Mouse (Mus musculus) central nervous system, embryonic 18 days (tissue): ENCODE results near the gene Olfr284. TPM values are rescaled to one million over a fixed set of nuclear protein-coding genes. Genes with fewer than 3 reads are reported as not detected.

Experiments
- polyA plus RNA-seq: library from polyadenylated mRNA; depleted of rRNA; stranded (reverse); fragments of >200 nt; gene quantifications from 2 replicates; pipeline ENCODE4 v1.2.3, GENCODE M21; 2012; rRNA removed

Gene Olfr284
- not detected in 2 replicates for polyA plus RNA-seq

DNA sequence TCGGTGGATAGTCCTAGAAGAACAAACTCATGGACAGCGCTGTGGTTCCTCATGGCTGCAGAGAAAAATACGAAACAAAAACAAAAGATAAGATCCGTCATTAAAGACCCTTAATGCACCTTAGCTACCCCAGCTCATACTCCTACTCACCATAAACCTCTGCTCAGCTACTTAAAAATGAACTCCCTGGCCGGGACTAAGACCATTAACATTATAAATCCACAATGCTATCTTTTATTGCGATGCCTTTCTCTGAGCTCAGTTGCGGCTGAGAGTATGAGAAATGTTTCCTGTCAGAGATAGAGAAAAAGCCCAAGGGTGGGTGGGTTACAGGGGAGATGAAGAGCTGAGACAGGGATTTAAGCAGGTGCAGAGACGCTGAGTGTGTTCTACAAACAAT, at the start of gene Olfr284:
Gene Olfr284 (minus strand): TSS at position 101 of the 400 bp plus-strand sequence.

DNA sequence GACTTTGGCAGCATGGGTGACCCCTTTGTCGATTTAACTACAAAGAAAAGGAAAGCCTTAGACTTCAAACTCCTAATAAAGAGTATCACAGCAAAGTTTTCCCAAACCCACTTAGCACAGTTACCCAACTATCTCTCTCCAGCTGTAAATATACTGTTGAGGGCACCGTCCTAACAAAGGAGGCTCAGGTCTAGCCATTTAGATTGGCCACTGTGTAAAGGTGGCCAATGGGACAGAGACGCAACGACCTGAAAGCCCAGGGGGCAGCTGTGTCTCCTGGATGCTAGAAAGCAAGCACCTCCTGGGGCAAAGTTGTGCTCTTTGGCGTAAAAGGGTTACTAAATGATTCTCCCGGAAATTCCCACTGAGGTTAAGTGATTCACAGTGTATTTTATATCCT, 40.1 kb upstream of the Olfr284 start, which contains the start of gene Olfr283:
Gene Olfr283 (minus strand): TSS at position 101 of the 400 bp plus-strand sequence.

DNA sequence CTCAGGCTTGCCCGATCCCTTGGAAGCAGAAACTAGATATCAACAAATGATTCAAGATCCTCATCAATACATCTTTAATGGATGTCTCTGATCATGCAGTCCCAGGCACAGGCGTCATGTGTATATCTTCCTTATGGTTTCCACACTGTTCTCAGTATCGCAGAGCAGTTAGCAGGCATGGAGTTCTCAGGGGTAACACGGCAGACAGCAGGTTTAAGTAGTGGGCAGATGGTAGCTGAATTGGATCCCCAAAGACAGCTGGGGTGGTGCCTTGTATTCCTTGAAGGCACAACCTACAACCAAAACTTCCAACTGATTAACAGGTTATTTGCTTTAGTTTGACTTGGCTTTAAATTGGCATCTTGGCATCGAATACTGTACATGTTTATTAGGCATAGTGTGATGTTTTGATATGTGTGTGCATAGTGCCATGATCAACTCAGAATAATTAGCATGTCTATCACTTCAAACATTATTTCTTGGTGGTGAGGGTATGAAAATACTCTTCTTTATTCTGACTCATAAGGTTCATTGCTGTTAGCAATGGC, 23.5 kb downstream of the Olfr284 start, which contains the start of gene Olfr285:
Gene Olfr285 (minus strand): TSS at position 177 of the 548 bp plus-strand sequence.

DNA sequence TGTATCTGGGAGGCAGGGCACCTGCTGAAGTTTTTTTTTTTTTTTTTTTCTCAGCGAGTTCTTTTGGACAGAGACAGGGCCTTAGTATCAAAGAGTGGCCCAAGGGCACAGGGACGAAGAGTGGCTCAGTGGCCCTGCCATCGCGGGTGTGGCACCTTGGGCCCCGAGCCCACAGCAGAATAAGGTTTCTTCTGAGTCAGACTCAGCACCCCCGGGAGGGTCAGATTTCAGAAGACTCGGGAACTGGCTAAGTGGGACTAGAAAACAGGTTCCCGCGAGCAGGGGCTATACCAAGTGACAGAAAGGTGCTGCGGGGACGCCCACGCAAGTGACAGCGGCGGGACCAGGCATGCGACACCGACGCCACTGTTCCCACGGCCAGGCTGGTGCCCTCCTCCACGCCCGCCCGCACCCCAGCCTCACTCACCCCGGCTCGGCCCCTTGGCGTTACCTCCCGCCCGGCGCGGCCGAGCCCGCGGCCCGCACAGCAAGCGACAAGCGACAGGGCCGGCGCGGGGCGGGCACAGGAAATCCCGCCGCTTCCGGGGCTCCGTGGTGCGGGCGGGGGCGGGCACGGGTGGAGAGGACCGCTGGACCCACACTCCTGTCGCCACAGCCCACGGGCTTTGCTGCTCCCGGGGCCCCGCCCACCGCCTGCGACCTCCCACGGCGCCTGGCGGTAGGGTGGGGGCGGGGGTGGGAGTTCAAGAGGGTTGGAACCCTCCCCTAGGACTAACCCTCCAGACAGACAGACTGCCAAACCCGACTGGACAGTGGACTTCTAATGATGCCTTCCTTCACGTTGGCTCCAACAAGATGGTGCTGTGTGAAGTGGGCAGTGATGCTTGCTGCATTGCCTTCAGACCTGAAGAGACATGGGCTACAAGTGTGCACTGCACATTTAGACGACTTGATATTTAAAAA, 44.9 kb downstream of the Olfr284 start, which contains the start of gene Zfp641:
Gene Zfp641 (minus strand): TSS at position 534 of the 924 bp plus-strand sequence.

Other genes with a start within 250 kb of the Olfr284 start
- 141 and 145 TPM in 2 replicates for gene Pfkm, start 248.4 kb downstream of the Olfr284 start, polyA plus RNA-seq
- 15.4 and 16.1 TPM in 2 replicates for gene Senp1, start 247.2 kb downstream of the Olfr284 start, polyA plus RNA-seq
- gene Asb8, start 175.4 kb downstream of the Olfr284 start, polyA plus RNA-seq, result 47.8 and 48.6 TPM in 2 replicates
- gene Ccdc184, start 173.8 kb downstream of the Olfr284 start, polyA plus RNA-seq, result 58.9 and 63.7 TPM in 2 replicates
- gene Olfr288, start 145.4 kb downstream of the Olfr284 start, polyA plus RNA-seq, result not detected in 2 replicates
- 0.06 and 0.07 TPM in 2 replicates for gene Gm44579, start 120.0 kb downstream of the Olfr284 start, polyA plus RNA-seq
- gene Olfr287, start 119.9 kb downstream of the Olfr284 start, polyA plus RNA-seq, result 0.31 and 0.32 TPM in 2 replicates
- gene Olfr286, start 106.5 kb downstream of the Olfr284 start, polyA plus RNA-seq, result not detected in 2 replicates
- not detected in 2 replicates for gene H1fnt, start 83.7 kb downstream of the Olfr284 start, polyA plus RNA-seq
- gene Zfp641, start 44.8 kb downstream of the Olfr284 start, polyA plus RNA-seq, result 13.7 and 14.5 TPM in 2 replicates
- gene Olfr285, start 23.6 kb downstream of the Olfr284 start, polyA plus RNA-seq, result not detected in 2 replicates
- gene Olfr283, start 40.0 kb upstream of the Olfr284 start, polyA plus RNA-seq, result not detected in 2 replicates
- not detected in 2 replicates for gene Olfr282, start 90.2 kb upstream of the Olfr284 start, polyA plus RNA-seq
- gene Olfr281, start 111.6 kb upstream of the Olfr284 start, polyA plus RNA-seq, result not detected in 2 replicates
- gene OR5BS1P, start 128.9 kb upstream of the Olfr284 start, polyA plus RNA-seq, result not detected in 2 replicates
- gene Lalba, start 141.7 kb upstream of the Olfr284 start, polyA plus RNA-seq, result 0.09 TPM in 1 of 2 replicates, not detected in the other
- not detected in 2 replicates for gene Olfr279, start 151.4 kb upstream of the Olfr284 start, polyA plus RNA-seq
- gene Kansl2, start 193.3 kb upstream of the Olfr284 start, polyA plus RNA-seq, result 90.0 and 92.4 TPM in 2 replicates
- gene Ccnt1, start 229.9 kb upstream of the Olfr284 start, polyA plus RNA-seq, result 22.2 and 25.8 TPM in 2 replicates
- gene 4930415O20Rik, start 230.0 kb upstream of the Olfr284 start, polyA plus RNA-seq, result 0.24 TPM in 1 of 2 replicates, not detected in the other